Mouse (Mus musculus): Measurements from ENCODE around the gene Ccsap. TPM values are rescaled to one million over a fixed set of nuclear protein-coding genes. Genes with fewer than 3 reads are reported as not detected.

The Ccsap gene
- total RNA-seq, 4 experiments from 2014 or later: 52.3 to 55.6 (median 53.4) TPM

DNA sequence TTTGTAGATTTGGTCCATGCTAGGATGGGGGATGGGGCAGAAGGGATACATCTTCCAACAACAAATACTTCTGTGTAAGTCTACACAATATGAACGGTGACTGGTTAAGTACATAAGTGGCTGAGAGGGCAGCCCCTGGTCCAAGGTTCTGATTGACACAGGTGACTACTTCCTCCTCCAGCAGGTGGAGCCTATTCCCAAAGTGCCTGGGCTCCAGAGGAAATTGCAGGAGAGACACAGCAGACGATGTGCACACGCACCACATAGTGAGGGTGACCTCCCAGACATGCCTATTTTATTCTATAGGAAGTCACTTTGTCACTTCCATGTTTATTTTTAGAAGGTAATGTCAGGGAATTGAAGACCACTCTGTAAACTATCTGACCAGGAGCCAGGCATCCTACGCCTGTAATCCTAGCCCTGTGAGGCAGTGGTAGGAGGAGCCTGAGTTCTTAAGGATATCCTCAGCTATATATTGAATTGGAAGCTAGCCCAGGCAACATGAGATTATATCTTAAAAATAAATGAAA lies 20.9 kb upstream of the Ccsap start:
- DNase-seq (ENCODE audit: low spot score in 2 of 2): no peak

DNA sequence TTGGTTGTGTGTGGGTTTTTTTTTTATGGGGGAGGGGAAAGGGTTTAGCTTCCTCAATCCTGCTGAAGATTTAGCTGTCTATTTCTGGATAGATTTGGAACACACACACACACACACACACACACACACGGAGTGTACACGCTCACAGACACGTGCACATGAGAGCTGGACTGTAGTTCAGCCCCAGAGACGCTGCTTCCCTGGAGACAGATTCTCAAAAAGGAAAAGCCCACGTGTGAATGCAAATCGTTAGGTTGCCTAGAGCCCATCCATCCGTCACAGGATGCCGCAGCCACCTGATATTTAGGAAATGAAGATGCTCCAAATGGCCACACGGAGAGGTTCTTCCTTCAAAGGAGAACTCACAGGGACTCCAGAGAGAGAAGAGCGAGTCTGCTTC lies 20.3 kb upstream of the Ccsap start:
- peak; percentile 66 to 75 for DNase-seq (ENCODE audit: low spot score in 2 of 2)

DNA sequence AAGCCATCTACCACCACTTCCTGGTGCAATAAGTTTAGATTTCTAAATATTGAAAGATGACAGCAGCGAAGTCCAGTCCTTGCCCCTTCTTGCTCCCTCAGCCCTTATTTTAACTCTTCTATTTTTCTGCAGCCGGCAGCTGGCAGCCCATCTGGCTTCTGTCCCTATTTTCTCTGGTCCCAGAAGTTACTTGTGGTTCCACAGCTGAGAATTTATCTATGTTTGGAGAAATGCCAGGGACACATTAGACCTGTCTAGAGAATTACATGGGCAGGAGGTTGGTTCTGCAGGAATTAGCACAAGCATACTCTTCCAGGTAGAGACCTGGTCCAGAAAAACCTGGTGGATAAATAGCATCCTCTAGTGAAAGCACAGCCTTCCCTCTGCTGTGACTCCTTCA lies 17.9 kb upstream of the Ccsap start:
- no peak for DNase-seq (ENCODE audit: low spot score in 2 of 2)

DNA sequence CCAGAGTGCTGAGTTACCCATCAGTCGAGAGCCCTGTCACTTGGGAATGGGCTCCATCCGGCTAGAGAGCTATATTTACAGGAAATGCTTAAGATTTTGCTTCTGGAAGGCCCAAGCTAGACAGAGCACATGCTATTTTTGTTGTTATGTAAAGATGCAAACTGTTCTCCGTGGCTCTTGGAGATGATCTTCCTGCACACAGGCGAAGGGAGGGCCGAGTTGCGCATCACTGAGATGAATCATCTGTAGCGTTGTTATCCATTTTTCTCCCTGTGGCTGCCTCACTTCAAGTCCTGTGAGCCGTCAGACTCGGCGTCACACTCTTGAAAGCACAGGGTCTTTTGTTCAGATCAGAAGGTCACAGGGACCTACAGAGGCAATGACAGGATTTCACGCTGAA lies 14.3 kb upstream of the Ccsap start:
- peak in 1 of 2 experiments; percentile 44 for DNase-seq (ENCODE audit: low spot score in 2 of 2)

DNA sequence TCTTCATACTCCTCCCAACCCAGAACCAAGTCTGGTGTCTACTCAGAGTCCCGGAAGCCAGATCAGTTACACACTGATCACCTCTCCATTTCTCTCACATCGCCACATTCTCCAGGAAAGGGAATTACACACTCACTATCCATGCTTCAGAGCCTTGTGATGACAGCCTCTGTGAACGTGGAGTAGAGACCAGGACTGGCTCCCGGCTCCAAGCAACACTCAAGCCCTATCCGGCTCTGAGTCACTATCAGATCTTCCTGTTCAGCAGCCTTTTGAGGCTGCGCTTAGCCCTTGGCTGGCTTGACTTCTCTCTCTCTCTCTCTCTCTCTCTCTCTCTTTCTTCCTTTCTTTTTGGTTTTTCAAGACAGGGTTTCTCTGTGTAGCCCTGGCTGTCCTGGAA lies 13.4 kb upstream of the Ccsap start:
- DNase-seq (ENCODE audit: low spot score in 2 of 2): no peak

DNA sequence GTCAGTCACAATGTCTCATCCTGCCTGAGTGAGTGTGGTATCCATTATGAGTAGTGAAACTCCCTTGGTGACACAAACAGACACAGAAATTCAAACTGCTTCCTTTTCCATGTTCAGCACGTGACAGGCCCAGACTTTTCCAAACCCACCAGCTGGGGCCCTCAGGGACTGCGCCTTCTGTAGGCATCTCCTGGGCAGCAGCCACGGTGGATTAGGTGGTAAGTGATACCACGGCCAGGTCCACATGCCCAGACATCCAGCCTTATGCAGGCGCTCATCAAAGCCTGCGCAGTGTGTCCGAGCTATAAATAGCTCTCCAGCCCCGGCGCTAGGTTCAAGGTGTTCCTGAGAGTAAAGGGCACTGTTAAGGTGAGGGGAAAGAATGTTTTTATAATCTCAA lies 12.0 kb upstream of the Ccsap start:
- no peak for DNase-seq (ENCODE audit: low spot score in 2 of 2)

DNA sequence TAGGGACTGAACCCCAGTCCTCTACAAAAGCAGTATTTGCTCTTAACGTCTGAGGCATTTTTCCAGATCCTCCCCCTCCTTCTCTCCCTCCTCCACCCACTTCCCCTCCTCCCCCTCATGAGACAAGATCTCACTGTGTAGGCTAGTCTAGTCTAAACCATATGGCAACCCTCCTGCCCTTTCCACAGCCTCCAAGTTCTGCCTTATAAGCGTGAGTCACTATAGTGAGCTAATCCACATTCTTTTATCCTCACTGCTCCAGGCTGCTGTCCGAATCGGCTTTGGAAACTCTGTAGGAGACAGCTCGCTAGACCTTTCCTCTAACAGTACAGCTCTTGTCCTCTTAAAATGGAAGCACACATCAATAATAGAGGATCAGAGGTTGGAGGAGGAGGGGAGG lies 7.0 kb upstream of the Ccsap start:
- no peak for DNase-seq (ENCODE audit: low spot score in 2 of 2)

DNA sequence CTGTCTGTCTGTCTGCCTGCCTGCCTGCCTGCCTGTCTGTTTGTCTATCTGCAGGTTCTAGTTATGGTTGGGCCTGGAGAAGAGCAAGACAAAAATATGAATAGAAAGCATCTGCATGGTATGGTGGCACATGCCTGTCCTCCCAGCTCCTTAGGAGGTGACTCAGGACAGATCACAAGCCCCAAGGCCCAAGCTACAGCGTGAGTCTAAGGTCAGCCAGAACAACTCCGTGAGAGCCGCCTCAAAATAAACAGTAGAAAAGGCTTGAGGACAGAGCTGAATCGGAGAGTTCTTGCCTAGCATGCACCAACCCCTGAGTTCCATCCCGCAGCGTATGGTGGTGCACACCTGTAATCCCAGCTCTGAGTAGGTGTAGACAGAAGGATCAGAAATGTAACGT lies 5.8 kb upstream of the Ccsap start:
- no peak for DNase-seq (ENCODE audit: low spot score in 2 of 2)

DNA sequence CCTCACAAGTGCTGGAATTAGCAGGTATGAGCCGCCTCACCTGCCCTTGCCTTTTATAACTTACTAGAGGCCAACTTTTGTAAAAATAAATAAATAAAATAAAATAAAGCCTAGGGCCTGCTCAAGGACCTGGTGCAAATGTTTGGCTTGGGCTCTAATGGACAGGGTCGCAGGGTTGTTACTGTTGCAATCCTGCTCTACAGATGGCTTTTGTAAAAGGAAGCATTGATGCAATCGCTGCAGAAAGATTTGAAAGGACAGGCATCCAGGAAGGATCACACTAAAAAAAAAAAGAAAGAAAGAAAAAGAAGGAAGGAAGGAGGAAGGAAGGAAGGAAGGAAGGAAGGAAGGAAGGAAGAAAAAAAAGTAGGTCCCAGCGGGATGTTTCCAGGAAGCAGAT lies 377 bp upstream of the Ccsap start:
- no peak for DNase-seq (ENCODE audit: low spot score in 2 of 2)

DNA sequence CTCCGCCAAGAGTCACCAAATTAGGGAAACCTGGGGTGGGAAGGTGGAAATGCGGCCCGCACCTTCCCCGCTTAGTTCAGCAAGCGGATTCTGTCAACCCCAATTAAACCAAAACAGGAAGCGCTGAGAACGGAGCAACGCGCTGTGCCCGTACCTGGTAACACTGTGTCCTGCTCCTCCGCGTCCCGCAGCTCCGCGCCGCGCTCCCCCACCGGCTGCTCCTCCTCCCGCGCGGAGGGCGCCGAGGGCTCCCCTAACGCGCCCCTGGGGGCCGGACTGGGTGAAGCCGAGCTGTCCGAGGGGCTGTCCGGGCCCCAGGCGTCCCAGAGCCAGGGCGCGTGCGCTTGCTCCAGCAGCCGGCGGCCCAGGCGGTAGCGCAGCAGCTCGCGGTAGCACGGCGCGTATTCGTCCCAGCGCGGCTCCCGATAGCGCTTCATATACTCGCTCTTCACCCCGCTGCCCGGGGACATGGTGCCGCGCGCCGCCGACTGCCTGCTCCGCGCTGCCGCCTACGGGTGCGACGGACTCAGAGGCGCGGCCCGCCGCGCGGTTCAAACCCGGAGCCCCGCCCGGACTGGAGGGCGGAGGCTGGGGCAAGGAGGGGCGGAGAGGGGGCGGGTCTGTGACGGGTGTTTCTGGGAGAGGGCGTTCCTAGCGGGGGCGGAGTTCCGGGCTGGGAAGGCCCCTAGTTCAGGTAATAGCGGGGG lies 915 bp downstream of the Ccsap start:
- DNase-seq (ENCODE audit: low spot score in 2 of 2): peak; percentile 87 to 88

DNA sequence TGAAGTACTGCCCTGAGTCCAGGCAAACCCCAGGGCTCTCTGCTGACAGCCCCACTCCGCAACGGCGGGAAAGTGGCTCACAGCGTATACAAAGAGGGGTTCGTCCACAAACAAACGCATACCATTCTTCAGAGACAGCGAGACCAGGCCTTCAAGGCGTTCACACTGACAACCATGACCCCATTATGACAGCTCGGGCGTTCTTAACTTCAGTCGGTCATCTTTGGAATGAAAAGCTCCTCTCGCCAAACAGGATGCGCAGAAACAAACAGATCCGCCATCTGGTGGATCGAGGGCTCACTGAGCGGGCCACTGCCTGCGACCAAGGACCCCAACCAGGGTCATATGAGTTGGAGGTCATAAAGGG lies 1.5 kb downstream of the Ccsap start:
- DNase-seq (ENCODE audit: low spot score in 2 of 2): no peak

DNA sequence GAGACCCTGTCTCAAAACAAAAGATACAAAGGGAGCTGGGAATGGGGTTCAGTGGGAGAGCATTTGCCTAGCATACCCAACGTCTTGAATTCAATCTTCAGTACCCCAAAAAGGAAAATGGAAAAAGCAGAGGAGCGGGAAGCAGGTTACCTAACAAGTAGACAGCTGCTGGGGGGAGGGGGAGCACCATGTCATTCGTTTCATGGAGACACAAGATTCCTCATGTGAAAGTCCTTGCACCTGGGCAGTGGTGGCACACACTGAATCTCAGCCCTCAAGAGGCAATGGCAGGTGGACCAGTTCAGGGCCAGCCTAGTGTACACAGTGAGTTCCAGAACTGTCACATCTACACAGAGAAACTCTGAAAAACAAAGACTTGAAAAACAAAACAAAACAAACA lies 2.6 kb downstream of the Ccsap start:
- DNase-seq (ENCODE audit: low spot score in 2 of 2): no peak

DNA sequence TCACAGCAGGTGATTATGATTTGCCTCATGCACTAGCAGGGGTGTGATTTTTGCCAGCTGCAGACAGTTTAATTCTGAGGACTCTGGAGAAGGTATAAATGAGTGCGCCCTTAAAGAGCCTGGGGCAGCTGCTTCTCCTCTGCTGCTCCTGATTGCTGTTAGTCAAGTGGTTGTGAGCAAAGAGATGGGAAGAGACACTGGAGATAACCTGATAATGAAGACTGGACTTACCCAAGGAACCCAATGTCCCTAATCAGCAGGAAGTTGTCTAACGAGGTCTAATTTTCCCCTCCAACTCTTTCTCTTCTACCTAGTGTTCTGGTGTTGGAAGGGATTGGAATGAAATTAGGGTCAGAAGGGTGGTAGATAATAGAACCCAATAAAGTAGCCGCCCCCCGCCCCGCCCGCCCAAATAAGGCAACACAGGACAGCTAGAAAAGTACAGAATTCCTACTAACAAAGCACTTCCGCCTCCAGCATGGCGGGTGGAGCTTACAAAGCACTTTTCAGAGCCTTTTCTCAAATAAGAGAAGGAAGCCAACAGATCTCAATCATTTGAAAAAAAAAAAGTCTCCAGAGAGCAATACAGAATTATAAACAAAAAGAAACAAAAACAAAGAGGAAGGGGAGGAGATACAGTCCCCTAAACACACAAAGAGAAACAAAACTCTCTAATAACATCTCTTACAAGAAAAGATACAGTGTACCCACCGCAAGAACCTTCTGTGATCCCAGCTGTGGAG lies 5.1 kb downstream of the Ccsap start:
- no peak for DNase-seq (ENCODE audit: low spot score in 2 of 2)

DNA sequence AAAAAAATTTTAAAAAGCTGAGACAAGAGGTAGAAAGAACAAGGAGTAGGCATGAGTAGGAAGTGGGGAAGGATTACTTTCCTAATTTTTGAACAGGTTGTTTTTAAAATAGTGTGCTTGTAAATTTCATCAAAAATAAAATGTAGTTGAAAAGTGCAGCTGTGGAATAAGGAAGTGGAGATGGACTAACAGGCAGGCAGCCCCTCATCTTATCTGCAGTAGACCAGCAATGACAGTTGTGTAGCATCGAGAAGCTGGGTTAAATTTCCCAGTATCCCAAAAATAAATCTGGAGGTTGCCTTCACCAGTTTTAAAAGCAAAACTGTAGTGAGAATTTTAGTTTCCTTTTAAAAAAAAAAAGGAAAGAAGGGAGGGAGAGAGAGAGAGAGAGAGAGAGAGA lies 5.8 kb downstream of the Ccsap start:
- DNase-seq (ENCODE audit: low spot score in 2 of 2): no peak

DNA sequence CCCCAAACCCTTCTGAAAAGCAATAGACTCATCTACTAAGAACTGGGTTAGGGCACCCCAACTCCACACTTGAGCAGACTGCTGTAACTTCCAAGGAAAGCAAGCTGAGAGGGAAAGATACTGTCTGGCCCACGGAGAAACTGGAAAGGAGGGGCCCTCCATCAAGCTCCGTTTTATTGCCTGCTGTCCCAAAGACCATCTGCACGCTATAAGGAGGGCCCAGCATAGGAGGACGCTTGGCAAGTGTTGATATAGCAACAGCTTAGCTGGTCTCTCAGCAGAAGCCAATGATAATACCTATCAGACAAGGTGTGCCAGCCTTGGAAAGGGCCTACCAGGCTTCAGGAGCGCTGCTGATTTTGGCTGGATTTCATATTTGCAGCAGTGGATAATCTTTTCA lies 8.4 kb downstream of the Ccsap start:
- DNase-seq (ENCODE audit: low spot score in 2 of 2): no peak

DNA sequence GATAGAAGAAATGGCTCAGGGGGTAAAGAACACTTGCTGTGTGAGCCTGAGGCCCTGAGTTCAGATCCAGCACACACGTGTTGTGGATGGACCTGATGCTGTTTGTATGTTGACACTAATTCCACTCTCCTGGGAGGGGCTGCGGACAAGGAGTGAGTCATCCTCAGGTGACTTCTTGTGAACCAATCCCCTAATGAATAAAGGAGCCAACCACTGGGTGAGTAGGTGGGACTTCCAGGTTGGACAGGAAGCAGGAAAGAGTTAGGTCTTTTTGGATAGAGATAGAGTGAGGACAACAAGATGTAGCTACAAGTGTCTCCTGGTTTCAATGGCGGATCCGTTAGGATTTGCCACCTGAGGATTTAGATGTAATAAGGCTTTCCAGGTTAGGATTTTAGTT lies 10.7 kb downstream of the Ccsap start:
- DNase-seq (ENCODE audit: low spot score in 2 of 2): no peak

DNA sequence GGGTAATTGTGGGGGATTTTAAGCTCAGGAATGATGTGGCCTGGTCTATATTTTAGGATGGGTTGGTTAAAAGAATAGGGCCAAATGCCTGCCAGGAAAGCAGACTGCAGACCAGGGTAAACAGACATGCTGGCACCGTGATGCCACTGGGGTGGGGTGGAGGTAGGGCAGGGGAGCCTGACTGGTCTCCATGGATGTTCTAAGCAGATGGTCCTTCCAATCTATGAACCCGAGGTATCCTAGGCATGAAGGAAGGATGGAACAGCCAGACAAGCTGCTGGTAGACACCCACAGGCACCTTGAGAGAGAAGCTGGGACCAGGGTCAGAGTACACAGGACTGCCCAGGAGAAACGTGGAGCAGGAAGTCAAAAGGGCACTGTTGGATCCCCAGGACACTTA lies 12.5 kb downstream of the Ccsap start:
- DNase-seq (ENCODE audit: low spot score in 2 of 2): no peak

DNA sequence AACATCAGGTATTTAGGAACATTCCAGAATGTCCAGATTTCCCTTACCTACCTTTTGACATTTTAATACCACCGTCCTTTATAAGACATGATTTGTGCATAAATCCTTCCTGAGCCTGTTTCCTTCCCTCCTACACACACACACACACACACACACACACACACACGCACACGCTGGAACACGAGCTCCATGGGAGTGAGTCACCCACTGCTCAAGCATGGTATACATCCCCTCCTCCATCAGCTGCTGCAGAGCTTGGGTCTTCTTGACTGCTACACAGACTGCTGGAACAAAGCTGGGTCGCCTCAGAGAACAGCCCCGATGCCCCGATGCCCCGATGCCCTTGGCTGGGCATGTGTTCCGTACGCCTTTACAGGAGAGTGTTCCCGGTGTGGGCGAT lies 13.5 kb downstream of the Ccsap start:
- no peak for DNase-seq (ENCODE audit: low spot score in 2 of 2)

DNA sequence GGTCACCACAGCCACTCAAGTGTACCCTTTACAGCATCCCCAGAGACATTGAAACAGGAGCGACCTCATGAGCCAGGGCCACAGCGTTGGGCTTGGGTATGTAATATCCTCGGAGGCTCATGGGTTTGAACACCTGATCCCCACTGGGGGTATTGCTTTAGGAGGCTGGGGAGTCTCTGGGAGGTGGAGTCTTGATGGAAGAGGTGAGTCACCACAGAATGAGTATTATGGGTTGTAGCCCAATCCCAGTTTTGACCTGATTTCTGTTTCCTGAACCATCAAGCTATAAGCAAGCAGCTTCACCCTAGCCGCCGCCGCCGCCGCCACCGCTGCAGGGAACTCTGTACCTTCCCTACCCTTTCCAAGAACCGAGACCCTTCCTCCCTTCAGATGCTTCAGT lies 14.0 kb downstream of the Ccsap start:
- no peak for DNase-seq (ENCODE audit: low spot score in 2 of 2)

DNA sequence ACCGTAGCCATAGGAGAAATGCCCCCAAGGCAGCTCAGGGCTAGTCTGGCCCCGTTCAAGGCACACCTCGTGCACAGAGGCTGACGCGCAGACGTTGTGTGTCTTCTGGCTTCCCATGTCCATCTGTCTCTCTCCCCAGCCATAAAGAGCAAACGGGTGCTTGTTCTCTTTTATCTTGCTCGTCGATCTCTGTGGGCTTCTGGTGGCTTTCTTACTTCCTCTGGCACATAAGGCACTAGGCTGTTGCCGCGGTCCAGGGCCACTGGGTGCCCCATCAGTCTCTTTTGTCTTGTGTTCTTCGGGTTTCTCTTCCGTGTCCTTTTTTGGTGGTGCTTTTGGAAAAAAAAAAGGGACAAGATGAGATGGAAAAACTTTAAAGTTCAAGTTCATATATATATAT lies 14.9 kb downstream of the Ccsap start:
- DNase-seq (ENCODE audit: low spot score in 2 of 2): no peak

DNA sequence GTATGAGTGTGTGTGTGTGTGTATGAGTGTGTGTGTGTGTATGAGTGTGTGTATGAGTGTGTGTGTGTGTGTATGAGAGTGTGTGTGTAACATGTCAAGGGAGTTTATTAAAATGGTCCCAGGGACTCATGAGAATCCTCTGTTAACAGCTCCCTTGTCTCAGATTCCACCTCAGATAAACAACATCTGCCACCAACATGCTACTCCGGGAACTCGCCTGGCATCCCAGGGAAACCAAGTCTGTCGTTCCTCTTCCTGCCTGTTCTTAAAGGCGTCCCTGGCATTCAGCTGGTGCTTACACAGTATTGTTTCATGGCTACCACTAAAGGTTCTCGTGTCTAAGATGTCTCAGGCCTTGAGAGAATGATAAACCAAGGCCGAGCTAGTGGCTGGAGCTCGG lies 15.7 kb downstream of the Ccsap start:
- DNase-seq (ENCODE audit: low spot score in 2 of 2): no peak

DNA sequence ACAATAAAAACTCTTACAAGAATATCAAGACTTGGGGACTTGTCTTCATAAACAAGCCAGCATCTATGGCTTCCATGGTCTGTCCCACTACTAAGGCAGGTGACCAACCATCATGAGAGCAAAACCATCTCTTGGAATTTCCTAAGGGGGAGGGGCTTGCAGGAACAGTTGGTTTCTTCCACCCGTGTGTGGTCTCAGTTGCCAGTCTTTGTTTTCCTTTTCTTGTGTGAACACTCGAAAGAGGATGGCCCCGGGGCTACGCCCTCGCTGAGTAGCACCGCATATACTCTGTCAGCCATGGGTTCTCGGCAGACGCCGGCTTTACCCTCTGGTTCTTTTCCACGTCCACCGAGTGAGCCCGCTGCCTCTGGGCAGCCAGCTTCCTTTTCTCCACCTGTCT lies 17.9 kb downstream of the Ccsap start:
- DNase-seq (ENCODE audit: low spot score in 2 of 2): no peak

All from layer of hippocampus, adult 8-10 months (tissue).